Mouse (Mus musculus) lung, adult 18-20 months (tissue): ENCODE measurements at regions not wholly inside any gene's neighbourhood (a gene's known extent, or its start where the extent isn't known, plus 50 kb on each side); places are given as distances from the start of the nearest gene placed in this dataset.

Experiments
- DNase-seq, 2 experiments: peaks; one replicate each; pipeline ENCODE4 v3.0.0; 2022; ENCODE audit warnings: mixed read lengths in 2 of 2

DNA sequence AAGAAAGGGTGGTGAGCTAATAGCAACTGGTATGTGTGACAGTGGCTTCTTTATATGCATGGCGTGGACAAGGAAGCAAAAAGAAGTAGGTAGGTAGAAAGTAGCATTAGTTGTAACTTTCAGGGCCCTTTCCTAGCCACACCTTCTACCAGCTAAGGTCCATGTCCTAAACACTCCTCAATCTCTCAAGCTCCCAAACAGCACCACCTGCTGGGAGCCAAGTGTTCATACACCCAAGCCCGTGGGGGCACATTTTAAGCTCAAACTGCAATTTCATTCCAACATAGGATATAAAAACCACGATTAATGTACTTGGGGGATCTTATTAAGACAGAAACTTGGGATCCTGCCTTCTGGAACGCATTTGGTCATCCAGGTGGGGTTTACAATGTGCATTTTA lies 141.6 kb upstream of the Cox10 start:
- DNase-seq = no peak

GRCm38 (mm10) chr11:64217181-64217580 lies 137.9 kb upstream of the Cox10 start:
- no peak for DNase-seq

DNA sequence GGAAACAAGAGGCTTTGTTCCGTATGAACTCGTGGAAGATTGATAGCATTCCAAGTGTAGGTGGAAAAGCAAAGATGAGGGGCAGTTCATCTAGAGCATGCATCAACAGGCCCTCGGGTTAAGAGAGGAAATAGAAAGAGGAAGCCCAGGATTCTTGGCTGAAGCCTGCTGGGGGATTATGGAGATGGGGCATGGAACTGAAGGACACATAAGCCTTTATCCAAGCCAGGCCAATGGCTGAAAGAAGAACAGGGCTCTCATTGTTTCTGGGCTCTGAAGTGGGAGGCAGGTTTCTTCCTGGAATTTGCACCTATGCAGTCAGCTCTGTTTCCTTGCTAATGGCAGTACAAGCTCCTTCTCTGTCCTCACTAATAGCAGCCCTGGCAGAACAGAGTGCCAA lies 131.6 kb upstream of the Cox10 start:
- no peak for DNase-seq

GRCm38 (mm10) chr11:64208306-64208705 lies 129.0 kb upstream of the Cox10 start:
- no peak for DNase-seq

DNA sequence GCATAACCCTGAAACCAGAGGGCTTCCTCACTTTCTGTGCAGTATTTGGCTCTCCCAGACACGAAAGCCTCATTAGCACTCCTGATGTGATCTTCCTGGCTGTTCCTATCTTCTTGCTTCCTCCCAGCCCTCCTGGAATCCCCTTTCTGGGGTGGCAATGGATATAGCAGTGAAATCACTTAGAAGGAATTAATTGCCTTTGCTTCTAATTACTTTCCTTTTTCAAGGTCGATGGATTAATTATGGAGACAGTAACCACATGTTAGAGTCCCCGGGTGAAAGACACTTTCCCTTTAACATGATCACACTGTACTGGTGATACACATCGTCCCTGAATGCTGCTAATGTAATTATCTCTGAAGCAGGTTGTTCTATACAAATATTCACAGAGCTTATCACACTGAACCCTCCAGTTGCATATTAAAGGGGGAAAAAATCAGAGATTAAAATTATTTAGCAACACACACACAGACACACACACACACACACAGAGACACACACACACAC lies 128.1 kb upstream of the Cox10 start:
- DNase-seq = no peak

DNA sequence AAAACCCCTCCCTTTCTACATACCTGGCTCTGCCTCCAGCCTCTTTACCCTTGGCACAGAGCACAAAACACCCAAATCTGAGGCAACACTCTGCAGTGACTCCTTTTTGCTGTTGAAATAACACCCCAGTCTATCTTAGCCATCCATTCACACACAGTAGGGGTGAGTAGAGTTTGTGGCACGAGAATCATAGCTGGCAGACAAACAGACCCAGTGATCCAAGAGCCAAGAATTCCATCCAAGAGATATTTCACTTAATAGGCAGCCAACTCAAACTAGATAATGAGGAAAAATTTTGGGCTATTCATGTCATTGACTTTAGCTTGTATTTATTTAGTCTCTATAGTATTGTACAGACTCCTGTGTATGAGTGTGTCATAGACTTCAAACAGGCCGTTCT lies 126.9 kb upstream of the Cox10 start:
- DNase-seq = no peak

- no peak for DNase-seq
Observed at GRCm38 (mm10) chr11:64205069-64205468, 125.8 kb upstream of the Cox10 start.

DNA sequence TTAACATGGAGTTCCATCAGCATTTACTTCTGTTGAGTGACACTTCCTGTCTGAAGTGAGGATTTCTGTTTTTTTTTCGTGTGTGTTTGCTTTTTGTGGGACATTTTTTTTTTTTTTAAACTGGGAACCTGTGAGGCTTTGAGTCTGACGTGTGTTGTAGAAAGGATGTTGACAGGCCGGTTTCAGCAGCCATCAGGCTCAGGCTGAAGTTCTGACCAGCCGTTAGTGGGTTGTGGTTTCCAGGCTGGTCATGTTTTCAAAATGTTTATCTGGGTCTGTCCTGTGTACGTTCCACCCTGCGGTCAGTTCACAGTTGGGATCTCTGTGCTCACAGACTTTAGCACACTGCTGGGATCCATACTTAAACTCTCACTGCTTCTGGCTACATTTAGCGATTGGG lies 125.0 kb upstream of the Cox10 start:
- no peak for DNase-seq

GRCm38 (mm10) chr11:64200874-64201273 lies 121.6 kb upstream of the Cox10 start:
- DNase-seq = no peak

- no peak for DNase-seq
Observed at GRCm38 (mm10) chr11:64195272-64195671, 116.0 kb upstream of the Cox10 start.

DNA sequence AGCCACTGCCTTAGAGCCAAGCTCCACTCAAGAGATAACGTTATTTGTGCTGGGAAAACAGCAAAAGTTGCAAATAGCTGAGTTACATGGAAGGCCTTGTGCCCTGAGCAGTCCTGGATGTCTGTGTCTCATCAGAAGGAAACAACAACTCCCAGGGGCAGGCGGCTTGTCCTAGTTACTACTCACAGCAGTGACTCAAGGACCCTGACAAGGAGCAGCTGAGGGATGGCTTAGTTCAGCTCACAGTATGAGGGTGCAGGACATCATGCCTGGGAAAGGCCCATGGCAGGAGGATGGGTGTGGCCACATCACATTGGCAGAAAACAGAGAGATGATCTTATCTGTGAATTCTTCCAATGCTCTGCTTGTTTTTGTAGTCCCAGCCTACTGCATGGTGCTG lies 109.4 kb upstream of the Cox10 start:
- DNase-seq = no peak

GRCm38 (mm10) chr11:64187488-64188444 lies 108.5 kb upstream of the Cox10 start:
- DNase-seq = no peak

DNA sequence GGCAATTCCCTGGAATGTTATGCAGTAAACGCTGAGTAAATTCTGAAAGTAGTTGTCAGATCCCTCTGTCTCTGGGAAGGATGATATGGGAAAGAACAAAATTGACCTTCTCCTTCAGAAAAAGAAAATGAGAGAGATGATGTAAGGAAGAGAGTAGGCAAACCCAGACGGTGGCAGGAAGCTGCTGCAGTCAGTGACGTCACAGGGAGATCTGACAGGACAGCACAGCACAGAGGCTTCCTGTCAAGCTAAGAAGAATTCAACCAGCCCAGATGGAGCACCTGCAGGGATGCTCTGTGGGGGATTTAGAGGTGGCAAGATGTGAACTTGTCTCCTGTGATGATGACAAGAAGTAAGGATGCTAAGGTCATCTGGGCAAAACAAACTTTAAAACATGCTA lies 107.7 kb upstream of the Cox10 start:
- DNase-seq = no peak

GRCm38 (mm10) chr11:64186590-64186989 lies 107.3 kb upstream of the Cox10 start:
- no peak for DNase-seq

DNA sequence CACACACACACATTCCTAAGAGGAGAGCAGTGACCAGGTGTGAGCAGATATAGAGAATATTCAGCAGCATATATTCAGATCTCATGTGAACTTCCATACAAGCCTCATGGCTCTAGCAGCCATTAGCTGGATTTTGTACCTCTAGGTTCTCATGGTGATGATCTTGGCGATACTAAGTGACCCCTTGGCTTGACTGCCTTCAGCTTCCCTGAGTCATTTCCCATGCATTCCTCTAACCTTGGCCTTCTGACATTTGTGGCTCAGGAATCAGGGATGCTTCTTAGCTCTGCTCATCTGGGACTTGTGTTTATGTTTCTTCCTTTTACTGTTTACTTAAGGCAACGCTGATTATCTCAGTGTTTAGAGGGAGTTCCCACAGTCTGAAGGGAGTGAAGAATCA lies 100.8 kb upstream of the Cox10 start:
- DNase-seq = no peak

DNA sequence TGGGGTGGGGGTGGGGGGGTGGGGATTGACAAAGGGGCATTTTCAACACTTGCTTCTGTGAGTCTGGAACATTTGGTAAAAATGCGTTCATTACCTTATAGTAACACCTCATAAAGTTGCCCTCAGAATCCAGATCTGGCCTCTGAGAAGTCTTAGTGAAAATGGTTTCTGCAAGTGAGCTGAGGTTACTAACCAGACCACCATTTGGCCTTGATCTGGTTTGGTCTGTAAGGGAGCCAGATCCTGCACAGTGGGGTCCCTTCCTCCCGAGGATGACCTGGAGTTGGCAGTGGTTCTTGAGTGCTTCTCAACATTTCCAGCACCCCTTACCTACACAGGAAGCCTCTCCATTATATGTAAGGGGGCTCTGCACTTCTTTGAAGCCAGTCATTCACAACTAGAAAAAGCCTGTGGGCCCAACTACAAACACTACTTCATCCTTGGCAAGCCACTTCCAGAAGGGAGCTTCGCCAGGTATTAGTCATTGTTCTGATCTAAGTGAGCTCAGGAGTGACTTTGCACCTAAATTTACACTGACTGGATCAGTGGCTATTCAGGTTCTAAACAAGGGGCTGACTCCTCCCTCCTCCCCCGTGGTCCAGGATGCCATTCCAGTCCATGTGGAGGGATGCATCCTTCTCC lies 94.3 kb upstream of the Cox10 start:
- peak in 1 of 2 experiments; percentile 10 for DNase-seq

GRCm38 (mm10) chr11:64172926-64173325 lies 93.7 kb upstream of the Cox10 start:
- no peak for DNase-seq

DNA sequence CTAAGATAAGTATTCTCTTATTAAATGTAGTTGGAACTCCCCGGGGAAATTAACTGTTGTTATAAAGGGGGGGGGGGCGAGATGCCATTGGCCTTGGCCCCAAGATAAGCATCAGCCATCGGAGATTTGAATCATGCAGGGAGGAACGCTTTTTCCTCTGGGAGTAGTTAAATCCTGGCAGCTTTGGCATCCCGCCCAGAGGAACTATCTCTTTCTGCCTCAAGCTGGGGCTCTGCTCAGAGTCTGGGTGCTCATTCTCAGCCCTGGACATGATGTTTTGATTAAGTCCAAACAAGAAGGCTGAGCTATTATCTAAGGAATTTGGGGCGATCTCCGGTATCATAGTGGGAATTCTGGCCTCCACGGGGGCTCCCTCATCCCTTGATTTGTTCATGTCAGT lies 89.4 kb upstream of the Cox10 start:
- no peak for DNase-seq

DNA sequence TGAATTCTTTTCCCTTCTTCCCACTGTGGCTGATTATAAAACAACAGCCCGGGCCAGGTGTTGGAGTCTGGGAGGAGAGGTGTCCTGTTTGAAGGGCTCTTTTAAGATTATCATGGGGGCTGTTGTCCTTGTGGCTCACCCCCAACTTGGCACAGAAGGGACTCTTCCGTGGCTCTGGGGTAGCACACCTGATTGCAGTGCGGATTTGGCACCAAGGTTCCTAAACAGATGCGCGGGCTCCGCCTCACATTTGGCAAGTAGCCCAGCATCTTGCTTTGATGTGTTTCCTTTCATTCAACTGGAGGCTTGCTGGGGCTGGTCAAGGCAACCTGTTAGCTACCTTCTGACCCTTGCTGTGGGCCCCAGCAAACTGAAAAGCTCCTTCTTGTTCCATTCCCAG lies 85.5 kb upstream of the Cox10 start:
- DNase-seq = no peak

DNA sequence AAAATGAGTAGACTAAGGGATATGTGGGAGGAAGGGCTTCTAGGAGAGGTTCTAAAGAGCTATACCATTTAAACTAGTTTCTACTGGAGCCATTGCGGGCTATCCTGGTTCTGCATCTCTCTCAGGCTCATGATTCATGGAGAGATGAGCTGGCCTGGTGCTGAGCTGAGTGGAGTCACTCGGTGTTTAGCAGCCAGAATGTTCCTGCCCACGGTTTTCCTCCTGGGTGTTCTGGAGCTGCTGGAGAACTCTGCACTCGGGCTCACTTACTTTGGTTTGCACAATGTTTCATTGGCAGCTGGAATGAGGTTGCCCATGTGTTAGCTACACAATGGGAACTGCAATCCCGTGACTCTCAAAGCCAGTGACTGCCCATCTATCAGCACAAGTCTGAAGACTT lies 79.0 kb upstream of the Cox10 start:
- DNase-seq = no peak

DNA sequence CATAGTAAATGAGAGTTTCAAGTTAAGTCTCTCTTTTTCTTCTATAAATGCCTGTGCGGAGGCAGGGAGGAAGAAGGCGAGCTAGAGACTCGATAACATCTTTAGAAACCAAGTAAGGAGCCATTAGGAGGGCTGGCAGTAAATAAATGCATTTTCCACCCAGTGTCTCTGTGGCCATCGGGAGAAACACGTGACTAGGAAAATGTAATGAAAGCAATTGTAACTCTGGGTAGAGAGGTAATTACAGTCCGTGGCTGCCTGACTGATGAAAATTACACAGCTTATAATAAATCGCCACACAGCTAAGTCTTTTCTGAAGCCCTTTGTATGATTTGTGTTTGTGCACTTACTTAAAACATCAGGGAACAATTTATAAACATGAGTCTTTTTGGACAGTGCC lies 77.4 kb upstream of the Cox10 start:
- no peak for DNase-seq

GRCm38 (mm10) chr11:64139483-64139882 lies 60.2 kb upstream of the Cox10 start:
- peak in 1 of 2 experiments; percentile 30 for DNase-seq

GRCm38 (mm10) chr11:64138934-64139333 lies 59.7 kb upstream of the Cox10 start:
- peak in 1 of 2 experiments; percentile 17 for DNase-seq

GRCm38 (mm10) chr11:64135766-64136165 lies 56.5 kb upstream of the Cox10 start:
- DNase-seq = no peak
